Comparison of ENCODE assay signal across 11 mouse cellular contexts in the genomic region with DNA sequence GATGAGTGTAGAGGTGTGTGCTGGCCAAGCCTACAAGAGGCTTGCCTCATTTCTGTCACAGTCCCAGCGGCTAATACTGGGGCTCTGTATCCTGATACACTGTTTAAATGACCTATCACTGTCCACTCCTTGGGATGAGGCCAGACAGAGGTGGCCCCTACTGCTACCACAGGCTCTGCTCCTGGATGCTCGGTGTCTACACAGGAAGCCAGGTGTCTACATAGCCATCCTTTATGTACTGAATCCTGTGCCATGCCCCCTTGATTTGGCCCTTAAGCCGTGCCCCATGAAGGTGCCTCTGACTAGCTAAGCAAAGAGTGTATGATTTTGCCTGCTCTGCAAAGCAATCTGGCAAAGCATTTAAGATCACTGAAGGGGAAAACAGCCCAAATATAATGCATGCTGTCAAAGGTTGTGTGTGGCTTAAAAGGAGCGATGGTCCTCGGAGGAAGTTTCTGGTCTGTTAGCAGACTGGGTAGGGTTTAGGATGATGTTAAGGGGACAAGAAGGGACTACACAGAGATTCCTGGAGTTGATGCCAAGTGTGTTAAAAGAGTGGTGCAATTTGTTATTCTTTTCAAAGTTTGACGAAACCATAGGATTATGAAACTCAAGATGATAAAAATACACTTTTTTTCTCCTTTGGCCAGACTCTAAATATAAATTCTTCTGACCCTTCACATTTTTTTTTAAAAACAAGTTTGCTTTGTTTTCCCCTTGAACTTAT.
DNase-seq lines count a peak whose midpoint lies in the region; ATAC-seq and TF ChIP-seq lines count a peak whose summit lies in the region.
"Had no signal": no experiment of that assay in that cellular context is flagged by ENCODE, and none has a peak within 500 bp of the region (broad histone marks: within the 10 kb centered on the region; RNA-seq: fewer than 3 reads in every experiment).

No protein-coding gene starts in this region.

- no peaks in the 10 kb centered on the region for H3K36me3 ChIP-seq in forebrain, embryonic 14.5 days (ENCODE audit: control insufficient read depth, insufficient read depth, low read length)
- no peaks in the 10 kb centered on the region for H3K36me3 ChIP-seq in forebrain, postnatal 0 days (ENCODE audit: insufficient read depth)
- H3K36me3 ChIP-seq in lung, embryonic 14.5 days (ENCODE audit: insufficient read depth), result no peaks in the 10 kb centered on the region
- H3K36me3 ChIP-seq: heart, embryonic 15.5 days had no signal

- H3K27me3 ChIP-seq in forebrain, embryonic 14.5 days (replicated peaks; ENCODE audit: control insufficient read depth, insufficient read depth, low read length), result no peaks in the 10 kb centered on the region
- no peaks in the 10 kb centered on the region for H3K27me3 ChIP-seq in forebrain, postnatal 0 days (ENCODE audit: insufficient read depth, low read length)
- H3K27me3 ChIP-seq in lung, embryonic 14.5 days (ENCODE audit: insufficient read depth, low read length), result no peaks in the 10 kb centered on the region

- H3K9me3 ChIP-seq in forebrain, embryonic 14.5 days (replicated peaks; ENCODE audit: control insufficient read depth, low read length), result no peaks in the 10 kb centered on the region
- H3K9me3 ChIP-seq in forebrain, postnatal 0 days (ENCODE audit: low read length), result no peaks in the 10 kb centered on the region
- H3K9me3 ChIP-seq in lung, embryonic 14.5 days (ENCODE audit: low read depth, low read length), result no peaks in the 10 kb centered on the region
- H3K9me3 ChIP-seq: heart, embryonic 15.5 days had no signal

- DNase-seq in adrenal gland, adult 2 months, result peak; percentile 37
- DNase-seq in adrenal gland, postnatal 36 days, result no peak
- peak; percentile 29 for DNase-seq in forebrain, embryonic 14.5 days (ENCODE audit: low spot score)
- no peak for DNase-seq in forebrain, postnatal 0 days
- peak; percentile 56 for DNase-seq in lung, embryonic 14.5 days
- DNase-seq in lung, postnatal 36 days, result no peak
- DNase-seq in brain, embryonic 14.5 days (ENCODE audit: low read depth), result peak; percentile 52
- no peak for DNase-seq in spleen, postnatal 36 days (ENCODE audit: low spot score in 2 of 2)
- DNase-seq: thymus, postnatal 4 days had no signal

- 33% methylated on average over 6 of the region's 6 CpGs for WGBS in forebrain, embryonic 14.5 days
- 36% methylated on average over 6 of the region's 6 CpGs for WGBS in forebrain, postnatal 0 days
- WGBS in lung, embryonic 14.5 days, result 68% methylated on average over 6 of the region's 6 CpGs

- peaks cover 8% of the 10 kb centered on the region; the same call in 1 of the 2 replicates for H3K4me1 ChIP-seq in forebrain, embryonic 14.5 days (ENCODE audit: control insufficient read depth, insufficient read depth, low read length)
- no peaks in the 10 kb centered on the region; the same call in 1 of the 2 replicates for H3K4me1 ChIP-seq in forebrain, postnatal 0 days (ENCODE audit: insufficient read depth)
- no peaks in the 10 kb centered on the region for H3K4me1 ChIP-seq in lung, embryonic 14.5 days (ENCODE audit: insufficient read depth)
- H3K4me1 ChIP-seq: heart, embryonic 15.5 days had no signal

- no peak overlapping the region for H3K9ac ChIP-seq in forebrain, embryonic 14.5 days (ENCODE audit: low read length)
- H3K9ac ChIP-seq in forebrain, postnatal 0 days, result no peak overlapping the region
- no peak overlapping the region for H3K9ac ChIP-seq in lung, embryonic 14.5 days
- H3K9ac ChIP-seq: heart, embryonic 15.5 days had no signal

- no peak for TF ChIP-seq CTCF in forebrain, postnatal 0 days (IDR thresholded peaks at IDR 0.05; ENCODE audit: low read depth)
- TF ChIP-seq CTCF in lung, embryonic 14.5 days (IDR thresholded peaks at IDR 0.05; ENCODE audit: low read depth), result no peak
- TF ChIP-seq CTCF in brain, embryonic 14.5 days (IDR thresholded peaks at IDR 0.05; ENCODE audit: borderline replicate concordance, extremely low read depth, insufficient read depth, insufficient read length), result no peak

- no peak for TF ChIP-seq POLR2A in brain, embryonic 14.5 days (IDR thresholded peaks at IDR 0.05; ENCODE audit: borderline replicate concordance, extremely low read depth, insufficient read depth, insufficient read length, poor library complexity, severe bottlenecking)

- no peak overlapping the region for H3K4me3 ChIP-seq in forebrain, embryonic 14.5 days (ENCODE audit: low read depth, low read length)
- H3K4me3 ChIP-seq in forebrain, postnatal 0 days (ENCODE audit: low read depth, low read length), result no peak overlapping the region
- no peak overlapping the region for H3K4me3 ChIP-seq in lung, embryonic 14.5 days (ENCODE audit: low read depth, low read length)
- H3K4me3 ChIP-seq: heart, embryonic 15.5 days; myocyte had no signal

- no peak overlapping the region for H3K4me2 ChIP-seq in forebrain, embryonic 14.5 days (ENCODE audit: low read length)
- H3K4me2 ChIP-seq in forebrain, postnatal 0 days (ENCODE audit: low read depth), result no peak overlapping the region
- no peak overlapping the region for H3K4me2 ChIP-seq in lung, embryonic 14.5 days
- H3K4me2 ChIP-seq: heart, embryonic 15.5 days had no signal

- peak; percentile 42; the same call in 1 of the 2 replicates for ATAC-seq in forebrain, embryonic 14.5 days
- ATAC-seq in forebrain, postnatal 0 days, result no peak
- ATAC-seq in lung, embryonic 14.5 days (ENCODE audit: insufficient read depth), result peak; percentile 49; the same call in 1 of the 2 replicates

- H3K27ac ChIP-seq in forebrain, embryonic 14.5 days (ENCODE audit: low read depth, low read length), result no peak overlapping the region
- H3K27ac ChIP-seq in forebrain, postnatal 0 days (ENCODE audit: low read depth, low read length), result no peak overlapping the region
- H3K27ac ChIP-seq in lung, embryonic 14.5 days (ENCODE audit: low read depth), result no peak overlapping the region
- H3K27ac ChIP-seq: heart, embryonic 15.5 days had no signal

Comparison
In these comparisons a context has a peak if more than half of its experiments do, and no peak if none do; other contexts are left out.
1. DNase-seq: peak in adrenal gland, adult 2 months (single experiment), forebrain, embryonic 14.5 days (single experiment), lung, embryonic 14.5 days (single experiment) and brain, embryonic 14.5 days (single experiment); none in adrenal gland, postnatal 36 days (0 of 2), forebrain, postnatal 0 days (single experiment), lung, postnatal 36 days (single experiment) and spleen, postnatal 36 days (0 of 2).